Mouse (Mus musculus): Measurements from ENCODE around the gene Ptcd1.

GRCm38 (mm10) chr5:145166536-145167305 lies at the start of gene Ptcd1, which contains the start of gene Cpsf4:
- TF ChIP-seq CTCF (conservative IDR thresholded peaks at IDR 0.05 in 1 of 2, IDR thresholded peaks at IDR 0.05 in 1 of 2; ENCODE audit: low read depth in 2 of 2, low read length in 2 of 2) = no peak
- no peak; the same call in 1 of the 2 replicates for TF ChIP-seq CHD2 (IDR thresholded peaks at IDR 0.05; ENCODE audit: low read length)
- TF ChIP-seq POLR2A (IDR thresholded peaks at IDR 0.05; ENCODE audit: low read depth, low read length) = peak; percentile 94
- peak; percentile 86 for TF ChIP-seq MXI1 (IDR thresholded peaks at IDR 0.05; ENCODE audit: low read depth, low read length)
- no peak for TF ChIP-seq MYC (IDR thresholded peaks at IDR 0.05; ENCODE audit: low read depth, low read length)
- TF ChIP-seq RAD21 (IDR thresholded peaks at IDR 0.05; ENCODE audit: low read depth, low read length) = no peak
- no peak for TF ChIP-seq SMC3 (IDR thresholded peaks at IDR 0.05; ENCODE audit: low read depth, low read length)
- TF ChIP-seq BHLHE40 (IDR thresholded peaks at IDR 0.05; ENCODE audit: low read depth, low read length) = no peak; the same call in 1 of the 2 replicates
- peak; percentile 69; the same call in 1 of the 2 replicates for TF ChIP-seq TBP (conservative IDR thresholded peaks at IDR 0.05; ENCODE audit: low read depth, low read length)

All from CH12.LX (cell line).